Mouse (Mus musculus) cerebellum, adult 2 months (tissue): ENCODE measurements around the gene Exog. TPM values are rescaled to one million over a fixed set of nuclear protein-coding genes. Genes with fewer than 3 reads are reported as not detected.

Source experiments
- DNase-seq, 2 experiments: peaks; one replicate each; pipeline ENCODE4 v3.0.0; 2021
- H3K27ac ChIP-seq: fragments of 200-500 bp; 2 replicates; pipeline ENCODE4 v1.5.1; 2012; ENCODE audit warnings: low read length, control low read depth, inconsistent platforms; ENCODE audit not compliant: insufficient read depth
- H3K27me3 ChIP-seq: fragments of 200-500 bp; 2 replicates; pipeline ENCODE4 v1.6.1; 2012; ENCODE audit warnings: inconsistent platforms, mild to moderate bottlenecking, low read length, moderate library complexity; ENCODE audit not compliant: control insufficient read depth, insufficient read depth
- H3K4me1 ChIP-seq: fragments of 200-500 bp; 2 replicates; pipeline ENCODE4 v1.6.1; 2011; ENCODE audit warnings: low read length; ENCODE audit not compliant: control insufficient read depth, insufficient read depth
- H3K4me3 ChIP-seq: fragments of 200-500 bp; replicated peaks from 2 replicates; pipeline ENCODE3; 2011; ENCODE audit warnings: mild to moderate bottlenecking, low read depth, low read length, control low read depth; ENCODE audit not compliant: insufficient read depth
- CTCF ChIP-seq: fragments of 200-500 bp; IDR thresholded peaks from 2 replicates; pipeline ENCODE4 v1.5.1; 2011; ENCODE audit warnings: low read depth, mild to moderate bottlenecking, control low read depth, low read length, moderate library complexity, borderline replicate concordance; ENCODE audit not compliant: insufficient read depth
- POLR2A ChIP-seq: fragments of 200-500 bp; IDR thresholded peaks from 2 replicates; pipeline ENCODE4 v1.6.1; 2011; ENCODE audit warnings: low read length, control low read depth, borderline replicate concordance; ENCODE audit not compliant: insufficient read depth
- whole genome bisulfite sequencing: fragments of 180-500 bp; shearing (Covaris S2); methylation state at CpG from one replicate; pipeline ENCODE4 v1.1.7; 2018; 5-methylcytosine and 5-hydroxymethylcytosine counted together
- polyA plus RNA-seq: library from polyadenylated mRNA; depleted of rRNA; stranded (reverse); fragments of >200 nt; gene quantifications from 2 replicates; pipeline ENCODE4 v1.2.3, GENCODE M21; 2012

Exog gene
- polyA plus RNA-seq, 1 experiment: 14.1 TPM

- no peak overlapping the region for H3K4me3 ChIP-seq
- TF ChIP-seq POLR2A: no peak
- TF ChIP-seq CTCF: peak; percentile 68
- no peak overlapping the region for H3K27ac ChIP-seq
- no peaks in the 10 kb centered on the region for H3K27me3 ChIP-seq
- WGBS: 29% methylated on average over 7 of the region's 7 CpGs
- DNase-seq: peak in 1 of 2 experiments; percentile 45
- H3K4me1 ChIP-seq: no peaks in the 10 kb centered on the region
These were observed 20.9 kb downstream of the Exog start for GRCm38 (mm10) chr9:119465595-119465994.

GRCm38 (mm10) chr9:119469691-119470353, 25.1 kb downstream of the Exog start:
- H3K4me1 ChIP-seq: no peaks in the 10 kb centered on the region
- TF ChIP-seq POLR2A (no peak), CTCF (no peak)

GRCm38 (mm10) chr9:119472412-119472918, 27.7 kb downstream of the Exog start:
- no peak for DNase-seq
- WGBS: 91% methylated on average over 11 of the region's 11 CpGs

More at GRCm38 (mm10) chr9:119469691-119470353, 25.1 kb downstream of the Exog start:
- WGBS: 65% methylated on average over 8 of the region's 8 CpGs
- no peak overlapping the region for H3K27ac ChIP-seq
- DNase-seq: no peak
- H3K4me3 ChIP-seq: no peak overlapping the region
- H3K27me3 ChIP-seq: no peaks in the 10 kb centered on the region

GRCm38 (mm10) chr9:119473011-119473410, 28.3 kb downstream of the Exog start:
- Histone ChIP-seq H3K4me1 (peaks cover 4% of the 10 kb centered on the region), H3K27me3 (no peaks in the 10 kb centered on the region), H3K4me3 (no peak overlapping the region), H3K27ac (no peak overlapping the region)
- TF ChIP-seq CTCF (no peak), POLR2A (no peak)
- DNase-seq: no peak
- 98% methylated on average over 1 of the region's 1 CpGs for WGBS

More at GRCm38 (mm10) chr9:119472412-119472918, 27.7 kb downstream of the Exog start:
- TF ChIP-seq POLR2A: no peak
- Histone ChIP-seq H3K27ac (no peak overlapping the region), H3K4me3 (no peak overlapping the region), H3K27me3 (no peaks in the 10 kb centered on the region), H3K4me1 (no peaks in the 10 kb centered on the region)

- no peak overlapping the region for H3K27ac ChIP-seq
- WGBS: 76% methylated on average over 9 of the region's 9 CpGs
- peaks cover 10% of the 10 kb centered on the region for H3K4me1 ChIP-seq
- no peak for TF ChIP-seq CTCF
- no peak for TF ChIP-seq POLR2A
- no peak overlapping the region for H3K4me3 ChIP-seq
- no peak for DNase-seq
- no peaks in the 10 kb centered on the region for H3K27me3 ChIP-seq
These were observed 28.9 kb downstream of the Exog start for GRCm38 (mm10) chr9:119473608-119474164.

GRCm38 (mm10) chr9:119474717-119475611, 30.2 kb downstream of the Exog start:
- WGBS: 70% methylated on average over 15 of the region's 15 CpGs
- DNase-seq: no peak
- peaks cover 14% of the 10 kb centered on the region for H3K4me1 ChIP-seq
- no peak overlapping the region for H3K4me3 ChIP-seq
- H3K27ac ChIP-seq: no peak overlapping the region
- TF ChIP-seq POLR2A: no peak
- no peak for TF ChIP-seq CTCF
- no peaks in the 10 kb centered on the region for H3K27me3 ChIP-seq

- TF ChIP-seq CTCF (no peak), POLR2A (no peak)
- WGBS: 13% methylated on average over 6 of the region's 6 CpGs
These were observed 33.0 kb downstream of the Exog start for GRCm38 (mm10) chr9:119477754-119478153.

More at GRCm38 (mm10) chr9:119477754-119478153, 33.0 kb downstream of the Exog start:
- Histone ChIP-seq H3K4me3 (no peak overlapping the region), H3K27ac (no peak overlapping the region), H3K27me3 (no peaks in the 10 kb centered on the region), H3K4me1 (peaks cover 14% of the 10 kb centered on the region)
- no peak for DNase-seq
